Mouse (Mus musculus): ENCODE measurements around the gene Ash1l. TPM values are rescaled to one million over a fixed set of nuclear protein-coding genes. Genes with fewer than 3 reads are reported as not detected.

Gene Ash1l
- polyA plus RNA-seq, 1 experiment = 5.7 TPM

- Histone ChIP-seq H3K36me3 (ENCODE audit: control insufficient read depth, insufficient read depth, low read length) (no peaks in the 10 kb centered on the region), H3K27me3 (ENCODE audit: control insufficient read depth, insufficient read depth, low read length) (no peaks in the 10 kb centered on the region), H3K4me3 (ENCODE audit: extremely low read depth, insufficient read depth, insufficient read length) (no peak overlapping the region), H3K4me1 (ENCODE audit: control insufficient read depth, insufficient read depth, insufficient read length) (no peaks in the 10 kb centered on the region), H3K27ac (ENCODE audit: insufficient read depth, low read length) (no peak overlapping the region)
- no peak for DNase-seq (ENCODE audit: low read depth in 1 of 2, low spot score in 2 of 2)
- 83% methylated on average over 3 of the region's 3 CpGs for WGBS
- TF ChIP-seq POLR2A (IDR thresholded peaks at IDR 0.05; ENCODE audit: low read depth, low read length) (no peak), CTCF (IDR thresholded peaks at IDR 0.05; ENCODE audit: extremely low read depth, insufficient read depth, insufficient read length, insufficient replicate concordance) (no peak)
Measured at GRCm38 (mm10) chr3:89107545-89107944, 157.1 kb downstream of the Ash1l start.

- no peak overlapping the region for H3K4me3 ChIP-seq (ENCODE audit: extremely low read depth, insufficient read depth, insufficient read length)
- TF ChIP-seq POLR2A (IDR thresholded peaks at IDR 0.05; ENCODE audit: low read depth, low read length) = no peak
- no peak for TF ChIP-seq CTCF (IDR thresholded peaks at IDR 0.05; ENCODE audit: extremely low read depth, insufficient read depth, insufficient read length, insufficient replicate concordance)
- H3K27ac ChIP-seq (ENCODE audit: insufficient read depth, low read length) = no peak overlapping the region
- no peaks in the 10 kb centered on the region for H3K36me3 ChIP-seq (ENCODE audit: control insufficient read depth, insufficient read depth, low read length)
- H3K4me1 ChIP-seq (ENCODE audit: control insufficient read depth, insufficient read depth, insufficient read length) = no peaks in the 10 kb centered on the region
- no peak for DNase-seq (ENCODE audit: low read depth in 1 of 2, low spot score in 2 of 2)
- no peaks in the 10 kb centered on the region for H3K27me3 ChIP-seq (ENCODE audit: control insufficient read depth, insufficient read depth, low read length)
- 80% methylated on average over 1 of the region's 1 CpGs for WGBS
Measured at GRCm38 (mm10) chr3:89108146-89108545, 157.7 kb downstream of the Ash1l start.

- Histone ChIP-seq H3K27ac (ENCODE audit: insufficient read depth, low read length) (no peak overlapping the region), H3K4me1 (ENCODE audit: control insufficient read depth, insufficient read depth, insufficient read length) (no peaks in the 10 kb centered on the region), H3K27me3 (ENCODE audit: control insufficient read depth, insufficient read depth, low read length) (no peaks in the 10 kb centered on the region), H3K36me3 (ENCODE audit: control insufficient read depth, insufficient read depth, low read length) (no peaks in the 10 kb centered on the region), H3K4me3 (ENCODE audit: extremely low read depth, insufficient read depth, insufficient read length) (no peak overlapping the region)
- DNase-seq (ENCODE audit: low read depth in 1 of 2, low spot score in 2 of 2) = no peak
- WGBS = 85% methylated on average over 4 of the region's 4 CpGs
- TF ChIP-seq POLR2A (IDR thresholded peaks at IDR 0.05; ENCODE audit: low read depth, low read length) = no peak
Measured at GRCm38 (mm10) chr3:89113058-89113457, 162.6 kb downstream of the Ash1l start.

GRCm38 (mm10) chr3:89115522-89115921, 165.1 kb downstream of the Ash1l start:
- no peaks in the 10 kb centered on the region for H3K36me3 ChIP-seq (ENCODE audit: control insufficient read depth, insufficient read depth, low read length)
- peak; percentile 14 to 31 for DNase-seq (ENCODE audit: low read depth in 1 of 2, low spot score in 2 of 2)
- TF ChIP-seq CTCF (IDR thresholded peaks at IDR 0.05; ENCODE audit: extremely low read depth, insufficient read depth, insufficient read length, insufficient replicate concordance) = peak; percentile 11; the same call in 1 of the 2 replicates
- TF ChIP-seq POLR2A (IDR thresholded peaks at IDR 0.05; ENCODE audit: low read depth, low read length) = no peak
- H3K4me3 ChIP-seq (ENCODE audit: extremely low read depth, insufficient read depth, insufficient read length) = no peak overlapping the region
- no peaks in the 10 kb centered on the region for H3K27me3 ChIP-seq (ENCODE audit: control insufficient read depth, insufficient read depth, low read length)
- no peaks in the 10 kb centered on the region for H3K4me1 ChIP-seq (ENCODE audit: control insufficient read depth, insufficient read depth, insufficient read length)
- H3K27ac ChIP-seq (ENCODE audit: insufficient read depth, low read length) = no peak overlapping the region
- 8% methylated on average over 2 of the region's 2 CpGs for WGBS

DNA sequence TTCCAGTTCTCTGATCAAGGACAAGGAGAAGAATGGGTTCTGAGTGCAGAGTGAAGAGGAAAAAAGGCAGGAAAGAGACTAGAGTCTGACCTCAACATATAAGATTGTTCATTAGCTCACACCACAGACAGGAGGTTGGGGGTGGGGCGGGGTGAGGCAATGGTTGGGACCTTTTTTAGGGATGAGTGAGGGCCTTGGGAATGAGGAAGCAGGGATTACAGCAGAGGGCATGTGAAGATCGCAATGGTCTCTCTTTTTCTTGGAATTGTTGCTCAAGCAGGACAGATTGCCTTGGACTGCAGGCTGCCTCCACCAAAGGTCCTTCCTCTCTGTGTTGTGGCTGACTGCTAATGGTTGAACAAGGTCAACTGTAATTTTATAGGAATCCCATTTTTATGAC, 172.9 kb downstream of the Ash1l start:
- DNase-seq (ENCODE audit: low read depth in 1 of 2, low spot score in 2 of 2) = no peak
- Histone ChIP-seq H3K4me1 (ENCODE audit: control insufficient read depth, insufficient read depth, insufficient read length) (no peaks in the 10 kb centered on the region), H3K27ac (ENCODE audit: insufficient read depth, low read length) (no peak overlapping the region), H3K36me3 (ENCODE audit: control insufficient read depth, insufficient read depth, low read length) (no peaks in the 10 kb centered on the region), H3K4me3 (ENCODE audit: extremely low read depth, insufficient read depth, insufficient read length) (no peak overlapping the region), H3K27me3 (ENCODE audit: control insufficient read depth, insufficient read depth, low read length) (no peaks in the 10 kb centered on the region)
- 74% methylated on average over 2 of the region's 2 CpGs for WGBS
- no peak for TF ChIP-seq POLR2A (IDR thresholded peaks at IDR 0.05; ENCODE audit: low read depth, low read length)

DNA sequence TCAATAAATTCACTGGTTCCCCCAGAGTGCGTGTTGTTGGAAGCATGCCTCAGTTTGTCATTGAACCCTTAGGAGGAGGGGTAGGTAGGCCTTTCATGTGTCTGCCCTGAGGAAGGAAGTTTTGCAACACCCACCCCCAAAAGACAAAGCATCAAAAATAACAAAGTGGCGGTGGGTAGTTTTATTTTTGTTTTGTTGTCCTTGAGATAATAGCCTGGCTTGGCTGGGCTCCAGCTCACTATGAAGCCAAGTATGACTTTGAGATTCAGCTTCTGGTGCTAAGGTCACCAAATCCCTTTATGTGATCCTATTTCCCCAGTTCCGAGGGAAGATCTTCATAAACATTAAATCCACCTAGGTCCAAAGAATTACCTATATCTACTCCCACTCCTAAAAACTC, 173.8 kb downstream of the Ash1l start:
- DNase-seq (ENCODE audit: low read depth in 1 of 2, low spot score in 2 of 2) = no peak
- TF ChIP-seq CTCF (IDR thresholded peaks at IDR 0.05; ENCODE audit: extremely low read depth, insufficient read depth, insufficient read length, insufficient replicate concordance) = no peak
- TF ChIP-seq POLR2A (IDR thresholded peaks at IDR 0.05; ENCODE audit: low read depth, low read length) = no peak
- Histone ChIP-seq H3K27ac (ENCODE audit: insufficient read depth, low read length) (no peak overlapping the region), H3K36me3 (ENCODE audit: control insufficient read depth, insufficient read depth, low read length) (no peaks in the 10 kb centered on the region), H3K4me1 (ENCODE audit: control insufficient read depth, insufficient read depth, insufficient read length) (no peaks in the 10 kb centered on the region), H3K27me3 (ENCODE audit: control insufficient read depth, insufficient read depth, low read length) (no peaks in the 10 kb centered on the region), H3K4me3 (ENCODE audit: extremely low read depth, insufficient read depth, insufficient read length) (no peak overlapping the region)
- 70% methylated on average over 3 of the region's 3 CpGs for WGBS

- no peaks in the 10 kb centered on the region for H3K36me3 ChIP-seq (ENCODE audit: control insufficient read depth, insufficient read depth, low read length)
- H3K4me1 ChIP-seq (ENCODE audit: control insufficient read depth, insufficient read depth, insufficient read length) = no peaks in the 10 kb centered on the region
- H3K4me3 ChIP-seq (ENCODE audit: extremely low read depth, insufficient read depth, insufficient read length) = no peak overlapping the region
- no peaks in the 10 kb centered on the region for H3K27me3 ChIP-seq (ENCODE audit: control insufficient read depth, insufficient read depth, low read length)
- WGBS = 93% methylated on average over 3 of the region's 3 CpGs
- no peak for TF ChIP-seq CTCF (IDR thresholded peaks at IDR 0.05; ENCODE audit: extremely low read depth, insufficient read depth, insufficient read length, insufficient replicate concordance)
- TF ChIP-seq POLR2A (IDR thresholded peaks at IDR 0.05; ENCODE audit: low read depth, low read length) = no peak
- DNase-seq (ENCODE audit: low read depth in 1 of 2, low spot score in 2 of 2) = no peak
- H3K27ac ChIP-seq (ENCODE audit: insufficient read depth, low read length) = no peak overlapping the region
Measured at GRCm38 (mm10) chr3:89125981-89126380, 175.6 kb downstream of the Ash1l start.

Other genes starting within 250 kb of the Ash1l start
- 28.3 and 32.9 TPM in 2 replicates for gene Rit1, start 233.8 kb upstream of the Ash1l start, polyA plus RNA-seq (2012; rRNA removed)
- gene Syt11, start 175.5 kb upstream of the Ash1l start, polyA plus RNA-seq (2012; rRNA removed) = 3.6 and 5.0 TPM in 2 replicates
- 13.6 and 14.2 TPM in 2 replicates for gene Gon4l, start 115.4 kb upstream of the Ash1l start, polyA plus RNA-seq (2012; rRNA removed)
- 17.9 and 24.0 TPM in 2 replicates for gene Msto1, start 36.6 kb upstream of the Ash1l start, polyA plus RNA-seq (2012; rRNA removed)
- 23.7 and 26.4 TPM in 2 replicates for gene Dap3, start 559 bp downstream of the Ash1l start, polyA plus RNA-seq (2012; rRNA removed)
- 42.5 and 54.1 TPM in 2 replicates for gene Rusc1, start 142.7 kb downstream of the Ash1l start, polyA plus RNA-seq (2012; rRNA removed)
- not detected in 2 replicates for gene Gm43738, start 150.5 kb downstream of the Ash1l start, polyA plus RNA-seq (2012; rRNA removed)
- gene Fdps, start 151.3 kb downstream of the Ash1l start, polyA plus RNA-seq (2012; rRNA removed) = 25.6 and 30.6 TPM in 2 replicates
- 10.0 and 10.2 TPM in 2 replicates for gene Pklr, start 185.5 kb downstream of the Ash1l start, polyA plus RNA-seq (2012; rRNA removed)
- 2.7 and 3.3 TPM in 2 replicates for gene Hcn3, start 209.6 kb downstream of the Ash1l start, polyA plus RNA-seq (2012; rRNA removed)
- 66.6 and 72.2 TPM in 2 replicates for gene Clk2, start 214.2 kb downstream of the Ash1l start, polyA plus RNA-seq (2012; rRNA removed)
- gene Scamp3, start 226.9 kb downstream of the Ash1l start, polyA plus RNA-seq (2012; rRNA removed) = 120 and 134 TPM in 2 replicates
- gene Fam189b, start 232.5 kb downstream of the Ash1l start, polyA plus RNA-seq (2012; rRNA removed) = 104 and 115 TPM in 2 replicates